Mouse (Mus musculus): Measurements from ENCODE around the gene Foxd3.
"Not testable (repeated sequence)": the region's sequence is repeated elsewhere in the genome, so short reads cannot be mapped to it uniquely, and the experiment has no call there.

The Foxd3 gene

GRCm38 (mm10) chr4:99655937-99656604 lies at the start of gene Foxd3:
Gene Foxd3, plus strand, starts transcription at chr4:99656299.
- CTCF ChIA-PET: no interaction called here

GRCm38 (mm10) chr4:99612156-99612555 lies 43.9 kb upstream of the Foxd3 start:
- CTCF ChIA-PET: no interaction called here

GRCm38 (mm10) chr4:99612609-99613350 lies 43.3 kb upstream of the Foxd3 start:
- CTCF ChIA-PET: no interaction called here

GRCm38 (mm10) chr4:99626047-99626844 lies 29.9 kb upstream of the Foxd3 start:
- CTCF ChIA-PET: no interaction called here

DNA sequence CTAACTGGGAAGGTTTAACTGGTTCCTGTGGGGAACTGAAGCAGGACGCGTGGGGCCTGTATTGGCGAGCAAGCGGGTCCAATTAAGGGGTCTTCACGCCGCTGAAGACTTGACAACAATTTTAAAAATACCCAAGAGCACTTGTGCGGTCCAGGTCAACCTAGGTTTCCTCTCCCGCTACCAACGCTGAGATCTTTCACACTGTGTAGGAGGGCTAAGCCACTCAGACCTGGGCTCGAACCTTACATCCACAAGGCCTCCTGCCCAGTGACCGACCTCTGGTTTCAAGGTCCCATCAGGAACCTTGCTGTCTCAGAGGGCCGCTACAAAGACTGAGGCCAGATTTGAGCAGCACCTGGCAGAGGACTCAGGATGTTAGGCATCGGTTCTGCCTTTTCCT lies 29.0 kb upstream of the Foxd3 start:
- CTCF ChIA-PET: no interaction called here

GRCm38 (mm10) chr4:99636038-99636437 lies 20.1 kb upstream of the Foxd3 start:
- CTCF ChIA-PET: no interaction called here

DNA sequence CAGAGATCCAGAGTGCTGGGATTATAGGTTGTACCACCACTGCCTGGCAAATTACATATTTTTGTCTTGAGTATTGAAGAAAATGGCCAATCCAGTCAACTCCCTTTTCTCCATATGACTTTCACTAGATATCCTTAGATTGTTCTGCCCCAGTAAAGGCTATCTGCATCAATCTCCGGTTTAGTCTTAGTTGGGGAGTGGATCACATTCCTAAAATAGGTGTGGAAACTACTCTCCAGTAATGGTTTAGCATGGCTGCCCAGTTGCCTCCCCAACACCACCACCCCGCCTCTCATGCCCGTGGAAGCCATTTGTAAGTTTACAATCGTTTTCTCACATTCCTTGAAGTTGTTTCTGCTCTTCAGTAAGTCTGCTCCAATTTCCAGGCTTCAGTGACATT lies 19.4 kb upstream of the Foxd3 start:
- CTCF ChIA-PET: interaction anchor here (0.7 kb wide), 1 partner anchor 39 kb away, joined by 13 read pairs; no protein-coding TSS in a partner anchor

DNA sequence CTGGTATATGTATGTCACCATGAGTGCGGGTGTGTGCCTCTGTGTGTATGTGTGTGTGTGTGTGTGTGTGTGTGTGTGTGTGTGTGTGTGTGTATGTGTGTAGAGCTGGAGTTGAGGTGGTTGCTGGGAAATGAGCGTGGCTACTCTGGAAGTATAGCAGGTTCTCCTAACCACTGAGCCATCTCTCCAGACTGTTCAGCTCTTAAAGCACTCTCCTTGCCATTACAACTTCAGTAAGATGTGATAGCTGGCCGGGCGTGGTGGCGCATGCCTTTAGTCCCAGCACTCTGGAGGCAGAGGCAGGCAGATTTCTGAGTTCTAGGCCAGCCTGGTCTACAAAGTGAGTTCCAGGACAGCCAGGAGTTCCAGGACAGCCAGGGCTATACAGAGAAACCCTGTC lies 15.5 kb upstream of the Foxd3 start:
- CTCF ChIA-PET: not testable (repeated sequence)

- CTCF ChIA-PET: no interaction called here
Observed at GRCm38 (mm10) chr4:99641920-99642319, 14.2 kb upstream of the Foxd3 start.

DNA sequence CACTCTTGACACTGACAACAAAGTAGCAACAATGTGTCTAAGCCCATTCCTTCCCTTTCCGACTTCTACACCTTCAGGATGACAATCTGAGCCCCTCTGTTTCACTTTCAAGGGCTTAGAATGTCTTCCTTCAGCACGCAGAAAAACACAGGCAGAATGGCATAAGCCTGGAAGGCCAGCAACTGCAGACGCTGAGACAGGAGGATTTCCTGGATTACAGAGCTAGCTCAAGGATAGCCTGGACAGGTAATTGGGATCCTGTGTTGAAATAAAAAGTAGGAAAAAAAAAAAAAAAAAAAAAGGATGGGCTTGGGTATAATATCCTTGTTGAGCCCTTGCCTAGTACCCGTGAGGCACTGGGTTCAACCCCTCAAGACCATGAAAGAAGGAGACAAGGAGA lies 10.5 kb upstream of the Foxd3 start:
- CTCF ChIA-PET: no interaction called here

DNA sequence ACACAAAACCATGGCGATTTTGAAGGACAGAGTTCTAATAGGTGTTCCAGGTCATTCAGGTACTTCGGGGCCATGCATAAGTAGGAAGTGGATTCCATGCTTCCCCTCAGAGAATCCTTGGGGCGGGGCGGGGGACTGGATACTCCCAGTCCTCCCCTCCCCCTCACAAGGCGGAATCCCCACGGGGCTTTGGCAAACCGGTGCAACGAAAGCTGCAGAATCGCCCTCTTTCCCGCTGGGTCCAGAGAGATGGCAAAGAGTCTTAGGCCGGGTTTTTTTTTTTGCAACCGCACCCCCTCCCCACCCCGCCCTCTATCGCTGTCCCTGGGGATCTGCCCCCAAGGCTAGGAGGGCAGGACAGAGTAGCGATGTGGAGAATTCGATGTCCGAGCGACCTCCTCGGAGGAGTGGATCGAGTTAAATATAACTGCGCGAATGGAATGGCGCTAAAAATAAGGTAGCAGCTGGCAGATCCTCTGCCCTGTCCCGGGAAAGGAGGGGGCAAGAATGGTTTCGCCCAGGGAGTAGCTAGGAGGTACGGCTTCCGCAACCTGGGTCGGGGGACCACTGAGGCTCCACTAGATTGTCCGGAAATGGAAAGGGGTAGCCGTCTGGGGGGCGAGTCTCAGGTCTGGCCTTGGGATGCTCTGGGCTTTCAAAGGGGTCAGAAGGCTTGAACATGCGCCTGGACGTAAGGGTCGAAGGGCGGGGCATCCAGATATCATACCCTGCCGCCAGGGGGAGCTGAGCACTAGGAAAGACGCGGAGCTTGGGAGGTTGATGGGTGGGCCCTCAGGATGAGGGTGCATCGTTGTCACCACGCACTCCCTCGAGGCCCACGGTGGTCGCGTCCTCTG lies 5.8 kb upstream of the Foxd3 start:
- CTCF ChIA-PET: no interaction called here

- CTCF ChIA-PET: no interaction called here
Observed at GRCm38 (mm10) chr4:99650945-99651690, 5.0 kb upstream of the Foxd3 start.

GRCm38 (mm10) chr4:99651823-99652450 lies 4.2 kb upstream of the Foxd3 start:
- CTCF ChIA-PET: no interaction called here

GRCm38 (mm10) chr4:99652576-99653210 lies 3.4 kb upstream of the Foxd3 start:
- CTCF ChIA-PET: no interaction called here

DNA sequence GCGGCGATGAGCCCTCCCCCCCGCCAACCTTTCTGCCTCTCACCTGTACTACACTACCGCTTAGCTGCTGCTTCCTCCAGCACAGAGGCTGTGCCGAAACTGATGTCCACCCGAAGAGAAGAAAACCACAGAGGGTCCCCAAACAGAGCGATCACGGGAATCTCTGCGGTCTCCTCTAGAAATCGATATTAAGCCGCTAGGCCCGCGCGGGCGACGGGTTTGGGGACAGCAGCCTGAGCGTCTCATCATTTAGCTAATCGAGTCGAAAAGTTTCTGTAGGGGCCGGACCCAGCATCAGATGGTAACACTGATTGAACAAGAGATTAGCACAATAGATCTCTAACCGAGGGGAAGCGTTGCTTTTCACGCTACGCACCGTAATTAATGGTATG lies 2.9 kb upstream of the Foxd3 start:
- CTCF ChIA-PET: no interaction called here

DNA sequence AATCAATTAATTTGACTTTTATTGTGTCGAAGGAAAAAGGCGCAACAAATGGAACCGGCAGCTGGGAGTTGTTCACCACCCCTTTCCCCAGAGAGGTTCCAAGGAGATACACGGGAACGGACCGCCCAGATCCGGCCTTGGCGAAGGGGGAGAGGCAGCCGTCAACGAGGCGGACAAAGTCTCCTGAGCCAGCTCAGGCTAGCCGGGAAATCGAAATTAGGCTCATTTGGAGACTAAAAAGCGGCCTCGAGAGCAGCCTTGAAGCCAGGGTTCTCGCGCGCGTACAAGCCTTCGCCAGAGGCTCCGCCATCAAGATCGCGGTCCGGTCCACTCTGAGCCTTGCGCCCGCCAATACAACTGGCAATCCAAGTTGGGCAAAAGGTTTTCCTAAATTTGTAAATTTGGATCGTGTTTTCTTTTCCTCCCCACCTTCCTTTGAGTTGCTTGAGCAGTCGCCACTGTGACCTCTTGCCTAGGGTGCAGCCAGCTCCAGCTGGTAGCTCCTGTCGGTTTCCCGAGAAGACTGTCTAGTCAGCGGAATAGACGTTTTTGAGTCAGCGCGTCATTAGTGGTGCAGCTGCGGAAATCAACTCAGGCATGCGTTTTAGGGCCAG lies 2.4 kb upstream of the Foxd3 start:
- CTCF ChIA-PET: no interaction called here

- CTCF ChIA-PET: no interaction called here
Observed at GRCm38 (mm10) chr4:99654621-99655296, 1.3 kb upstream of the Foxd3 start.

DNA sequence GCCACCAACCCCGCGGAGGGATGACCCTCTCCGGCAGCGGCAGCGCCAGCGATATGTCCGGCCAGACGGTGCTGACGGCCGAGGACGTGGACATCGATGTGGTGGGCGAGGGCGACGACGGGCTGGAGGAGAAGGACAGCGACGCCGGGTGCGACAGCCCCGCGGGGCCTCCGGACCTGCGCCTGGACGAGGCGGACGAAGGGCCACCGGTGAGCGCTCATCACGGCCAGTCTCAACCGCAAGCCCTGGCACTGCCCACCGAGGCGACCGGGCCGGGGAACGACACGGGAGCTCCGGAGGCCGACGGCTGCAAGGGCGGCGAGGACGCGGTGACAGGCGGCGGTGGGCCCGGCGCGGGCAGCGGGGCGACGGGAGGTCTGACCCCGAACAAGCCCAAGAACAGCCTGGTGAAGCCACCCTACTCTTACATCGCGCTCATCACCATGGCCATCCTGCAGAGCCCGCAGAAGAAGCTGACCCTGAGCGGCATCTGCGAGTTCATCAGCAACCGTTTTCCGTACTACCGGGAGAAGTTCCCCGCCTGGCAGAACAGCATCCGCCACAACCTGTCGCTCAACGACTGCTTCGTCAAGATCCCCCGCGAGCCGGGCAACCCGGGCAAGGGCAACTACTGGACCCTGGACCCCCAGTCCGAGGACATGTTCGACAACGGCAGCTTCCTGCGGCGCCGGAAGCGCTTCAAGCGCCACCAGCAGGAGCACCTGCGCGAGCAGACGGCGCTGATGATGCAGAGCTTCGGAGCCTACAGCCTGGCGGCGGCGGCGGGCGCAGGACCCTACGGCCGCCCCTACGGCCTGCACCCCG lies 718 bp downstream of the Foxd3 start:
- CTCF ChIA-PET: interaction anchor here (0.6 kb wide), 1 partner anchor 1691 kb away, joined by 3 read pairs; no protein-coding TSS in a partner anchor

All from spleen, embryonic (tissue).